Mouse (Mus musculus) megakaryocyte, embryonic 14.5 days (primary cell): ENCODE results near the gene Cant1.
"Not testable (repeated sequence)": the region's sequence is repeated elsewhere in the genome, so short reads cannot be mapped to it uniquely, and the experiment has no call there.

Source experiments
- FLI1 ChIP-seq: IDR thresholded peaks from 2 replicates; pipeline ENCODE4 v1.6.1; 2012; ENCODE audit warnings: low read length, inconsistent platforms, mixed read lengths
- GATA1 ChIP-seq: IDR thresholded peaks from 3 replicates; pipeline ENCODE4 v1.6.1; 2012; ENCODE audit warnings: mixed read lengths, low read length, inconsistent platforms, borderline replicate concordance

- TF ChIP-seq GATA1, FLI1: not testable (repeated sequence)
Measured at GRCm38 (mm10) chr11:118387816-118388215, 31.1 kb downstream of the Cant1 start.
